Mouse (Mus musculus) monocyte, adult 2 months (primary cell): ENCODE data around the gene Ggt1.

Experiments used
- DNase-seq, 2 experiments: peaks; one replicate each; pipeline ENCODE4 v3.0.0; 2022; ENCODE audit warnings: low spot score in 2 of 2, low read depth in 1 of 2

Gene Ggt1

DNA sequence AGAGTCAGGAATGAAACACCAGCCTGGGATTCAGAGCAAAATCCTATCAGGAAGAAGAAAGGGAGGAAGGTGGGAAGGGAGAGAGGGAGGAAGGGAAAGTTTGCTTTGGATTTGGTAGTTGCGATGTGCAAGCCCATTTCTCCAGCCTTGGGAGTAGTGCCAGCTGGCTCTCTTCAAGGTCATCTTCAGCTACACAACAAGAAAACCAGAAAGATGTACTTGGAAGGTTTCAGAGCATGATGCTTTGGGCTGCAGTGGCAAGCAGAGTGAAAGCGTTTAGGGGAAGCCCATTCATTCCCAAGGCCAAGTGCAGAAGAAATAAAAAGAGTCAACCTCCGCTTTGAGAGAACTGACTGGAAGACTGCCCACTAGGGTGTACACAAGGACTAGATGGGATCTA is 66.1 kb downstream of the Ggt1 start:
- no peak for DNase-seq

GRCm38 (mm10) chr10:75632633-75633032 is 71.2 kb downstream of the Ggt1 start:
- no peak for DNase-seq

GRCm38 (mm10) chr10:75633048-75633447 is 71.6 kb downstream of the Ggt1 start:
- DNase-seq: no peak

DNA sequence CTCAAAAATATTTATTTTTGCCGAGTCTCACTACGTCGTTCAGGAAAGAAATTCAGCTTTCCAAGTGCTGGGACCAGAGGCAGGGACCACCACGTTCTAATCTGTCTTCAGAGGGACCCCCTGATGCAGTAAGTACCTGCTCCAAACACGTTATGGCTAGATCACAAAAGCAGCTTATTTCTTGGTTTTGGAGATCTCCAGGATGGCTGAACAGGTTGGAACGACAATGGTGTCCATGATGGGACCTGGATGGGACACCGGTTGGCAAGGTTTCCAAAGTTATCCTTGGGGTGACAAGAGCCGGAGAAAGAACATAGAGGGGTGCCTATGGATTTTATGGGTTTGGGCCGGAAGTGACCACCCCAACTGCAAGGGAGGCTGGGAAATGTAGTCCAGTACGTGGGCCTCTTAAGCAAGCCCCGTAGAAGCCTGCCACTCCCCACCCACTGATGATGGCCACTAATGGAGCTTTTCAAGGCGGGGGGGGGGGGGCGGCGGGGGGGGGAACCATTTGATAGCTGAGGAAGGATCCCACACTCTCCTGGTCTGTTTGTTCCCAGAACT is 72.3 kb downstream of the Ggt1 start:
- DNase-seq: no peak

- no peak for DNase-seq
Measured at GRCm38 (mm10) chr10:75634610-75635009, 73.2 kb downstream of the Ggt1 start.

DNA sequence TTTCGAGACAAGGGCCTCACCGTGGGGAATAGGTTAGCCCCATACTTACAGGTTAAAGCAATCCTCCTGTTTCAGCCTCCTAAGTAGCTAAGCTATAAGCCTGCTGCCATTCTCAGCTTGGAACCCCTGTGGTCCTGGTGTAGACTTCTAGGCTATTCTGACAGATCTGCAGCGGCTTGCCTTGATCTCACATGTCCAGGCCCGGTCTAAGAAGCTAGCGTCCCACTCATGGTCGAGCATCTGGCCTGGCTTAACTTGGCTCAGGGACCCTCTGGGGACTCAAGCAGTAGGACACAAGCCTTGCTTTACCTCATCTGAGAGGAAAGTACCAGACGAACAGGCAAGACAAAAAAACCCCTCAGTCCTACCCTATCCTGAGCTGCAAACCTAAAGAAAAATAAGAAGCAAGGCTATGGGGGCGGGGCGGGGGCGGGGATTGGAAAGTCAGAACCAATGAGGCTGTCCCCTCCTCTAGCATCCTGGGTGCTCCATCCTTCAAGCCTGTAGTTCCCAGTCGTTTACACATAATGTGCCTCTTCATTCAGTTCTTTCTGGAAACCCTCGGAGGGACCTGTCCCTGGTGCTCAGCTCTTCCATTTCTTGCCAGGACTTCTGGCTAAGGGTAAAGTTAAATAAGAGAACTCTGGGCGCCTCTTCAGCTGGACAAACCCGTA is 73.8 kb downstream of the Ggt1 start:
- DNase-seq: no peak

GRCm38 (mm10) chr10:75635693-75636055 is 74.3 kb downstream of the Ggt1 start:
- peak; percentile 34 to 69 for DNase-seq
